Mouse (Mus musculus) skeletal muscle tissue, adult 2 months (tissue): Measurements from ENCODE around the gene Bpifc.

Experiments used
- DNase-seq: peaks from one replicate; pipeline ENCODE4 v3.0.0-alpha.2; 2012; ENCODE audit warnings: low read depth, low spot score

Gene Bpifc

DNA sequence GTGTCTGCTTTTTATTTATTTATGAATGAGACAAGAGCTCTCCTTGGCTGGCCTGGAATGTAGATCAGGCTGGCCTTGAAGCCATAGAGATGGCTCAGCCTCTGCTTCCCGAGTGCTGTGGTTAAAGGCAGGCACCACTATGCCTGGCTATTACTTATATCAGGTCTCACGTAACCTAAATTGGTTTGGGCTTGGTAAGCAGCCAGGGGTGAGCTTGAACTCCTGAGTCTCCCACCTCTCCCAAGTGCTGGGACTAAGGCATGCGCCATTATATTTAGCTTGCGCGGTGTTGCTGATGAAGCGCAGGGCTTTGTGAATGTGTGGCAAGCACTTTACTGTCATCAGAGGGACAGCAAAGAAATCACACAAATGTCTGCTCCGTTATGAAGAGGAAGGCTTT lies 6.1 kb upstream of the Bpifc start:
- no peak for DNase-seq

DNA sequence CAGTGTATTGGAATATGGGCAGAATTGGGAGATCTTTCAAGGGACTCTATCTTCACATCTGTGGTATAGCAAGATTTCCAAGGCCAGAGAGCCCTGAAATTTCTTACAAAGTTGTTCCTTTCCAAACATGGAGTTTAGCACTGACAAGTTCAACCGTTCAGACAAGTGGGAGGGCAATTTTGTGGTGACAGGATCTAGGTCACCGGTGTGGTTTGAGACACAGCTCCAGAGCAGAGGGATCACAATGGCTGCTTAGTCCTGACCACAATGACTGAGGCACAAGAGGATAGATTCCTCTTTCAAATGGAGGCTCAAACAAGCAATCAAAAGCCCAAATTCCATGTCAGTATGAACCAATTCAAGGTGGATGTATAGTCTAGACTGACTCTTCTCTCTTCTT lies 523 bp downstream of the Bpifc start:
- no peak for DNase-seq

DNA sequence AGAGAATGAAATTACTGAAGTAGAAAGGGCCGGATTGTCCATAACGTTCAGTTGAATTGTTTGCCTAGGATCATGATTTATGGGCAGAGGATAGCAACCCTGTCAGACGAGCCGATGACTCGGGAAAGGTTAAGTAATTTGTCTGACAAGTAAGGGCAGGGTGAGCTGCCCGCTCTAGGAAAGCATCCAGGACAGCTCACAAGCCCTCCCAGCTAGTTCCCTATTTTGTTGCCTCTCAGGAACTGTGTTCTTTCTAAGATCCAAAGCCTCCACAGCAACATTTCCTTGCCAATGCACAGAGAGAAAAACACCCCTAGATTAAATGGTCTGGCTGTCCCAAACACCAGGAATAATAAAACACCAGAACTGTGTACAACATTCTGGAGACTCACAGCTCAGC lies 1.1 kb downstream of the Bpifc start:
- DNase-seq = no peak

DNA sequence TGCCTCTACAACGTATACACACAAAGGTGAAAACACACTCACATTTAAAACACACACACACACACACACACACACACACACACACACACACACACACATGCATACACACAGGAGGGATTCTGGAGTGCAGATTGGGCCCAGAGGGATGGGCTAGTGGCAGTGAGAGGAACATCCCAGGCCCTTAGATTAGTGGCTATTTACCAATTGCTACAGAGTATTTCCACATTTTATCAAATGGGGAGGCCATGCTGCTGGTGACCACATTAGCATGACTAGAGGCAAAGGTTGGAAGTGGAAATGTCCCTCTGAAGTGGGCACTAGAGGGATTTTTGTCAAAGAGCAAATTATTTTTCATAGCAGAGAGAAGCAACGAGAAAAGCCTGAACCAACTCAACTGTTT lies 2.0 kb downstream of the Bpifc start:
- no peak for DNase-seq

DNA sequence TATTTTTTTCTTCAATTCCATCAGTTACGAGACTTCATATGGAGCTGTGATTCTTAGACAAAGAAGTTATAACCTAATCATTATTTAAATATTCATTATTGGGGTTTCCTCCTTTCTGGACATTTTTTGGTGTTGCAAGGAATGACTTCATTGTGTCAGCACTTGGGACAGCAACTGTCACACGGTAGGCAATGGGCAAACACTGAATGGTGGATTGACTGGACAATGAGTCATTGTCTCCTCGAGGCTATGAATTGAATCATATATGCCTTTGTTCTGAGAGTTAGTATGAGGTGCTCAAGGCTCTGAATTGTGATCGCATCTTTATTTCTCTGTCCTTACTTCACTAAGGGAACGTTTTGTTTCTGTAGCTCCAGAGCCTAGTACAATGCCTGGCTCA lies 5.2 kb downstream of the Bpifc start:
- DNase-seq = no peak

DNA sequence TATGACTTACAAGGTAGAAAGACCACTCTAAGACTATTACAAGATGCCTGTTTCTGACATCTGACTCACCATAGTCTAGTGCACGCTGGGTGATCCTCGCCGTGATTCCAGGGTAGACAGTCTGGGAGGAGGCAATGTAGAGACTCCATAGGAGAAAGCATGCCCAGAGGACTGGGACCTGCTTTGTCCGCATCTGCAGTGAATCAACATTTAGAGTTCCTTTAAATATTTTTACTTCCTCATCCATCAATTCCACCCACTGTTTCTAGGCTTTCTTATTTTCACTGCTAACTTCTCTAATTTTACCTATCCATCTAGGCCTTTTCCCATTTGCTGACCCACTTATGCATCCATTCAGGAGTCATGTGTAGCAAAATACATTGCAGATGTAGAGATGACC lies 11.2 kb downstream of the Bpifc start:
- DNase-seq = no peak

DNA sequence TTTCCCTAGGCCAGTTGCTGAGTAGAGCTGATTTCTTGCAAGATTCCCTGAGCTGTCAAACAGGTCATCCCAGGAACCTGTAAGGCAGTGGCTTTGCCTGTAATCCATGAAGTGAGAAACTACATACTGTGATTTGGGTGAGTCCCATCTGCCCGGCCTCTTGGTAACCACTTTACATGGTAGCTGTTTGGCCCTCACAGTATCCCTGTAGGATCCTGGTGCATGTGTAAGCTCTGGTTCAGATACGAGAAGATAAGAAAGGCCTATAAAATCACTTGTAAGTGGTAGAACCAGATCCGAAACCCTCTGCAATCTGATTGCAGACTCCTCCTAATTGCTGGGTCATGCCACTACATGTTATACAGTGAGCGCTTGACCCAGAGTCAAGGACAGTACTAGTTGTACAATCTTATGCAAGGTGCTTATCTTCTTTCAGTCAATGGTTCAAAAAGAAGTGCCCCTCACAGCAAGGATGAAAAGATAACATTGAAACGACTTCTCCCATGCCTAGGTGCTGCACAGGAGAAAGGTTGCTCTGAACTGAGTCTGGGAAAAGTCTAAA lies 17.1 kb downstream of the Bpifc start:
- DNase-seq = no peak

DNA sequence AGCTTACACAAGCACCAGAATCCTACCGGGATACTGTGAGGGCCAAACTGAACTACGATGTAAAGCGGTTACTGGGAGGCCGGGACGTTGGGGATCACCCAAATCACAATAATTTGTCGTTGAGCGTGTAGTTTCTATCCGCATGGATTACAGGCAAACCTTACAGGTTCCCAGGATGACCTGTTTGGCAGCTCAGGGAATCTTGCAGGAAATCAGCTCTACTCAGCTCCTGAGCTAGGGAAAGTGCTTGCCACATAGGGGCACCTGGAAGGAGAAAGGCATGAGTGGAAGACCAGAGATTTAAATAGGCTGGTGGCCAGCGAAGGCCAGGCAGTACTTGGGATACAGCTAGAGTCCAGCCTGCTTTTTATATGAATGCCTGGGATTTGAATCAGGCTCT lies 17.9 kb downstream of the Bpifc start:
- DNase-seq = no peak

DNA sequence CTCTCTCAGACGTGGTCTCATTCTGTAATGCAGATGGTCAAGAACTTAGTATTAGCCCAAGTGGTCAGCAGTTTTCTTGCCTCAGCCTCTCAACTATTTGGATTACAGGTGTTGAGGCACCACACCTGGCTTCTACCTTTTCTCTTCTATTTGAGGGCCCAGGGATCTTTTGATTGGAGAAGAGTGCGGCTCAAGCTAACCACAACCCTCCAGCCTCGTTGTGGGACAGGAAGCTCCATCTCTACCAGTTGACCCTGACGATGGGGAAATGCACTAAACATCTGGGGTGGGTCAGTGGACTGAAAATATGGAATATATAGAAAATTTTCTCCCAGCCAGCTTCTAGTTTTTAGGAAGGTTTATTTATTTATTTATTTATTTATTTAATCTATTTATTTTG lies 19.3 kb downstream of the Bpifc start:
- DNase-seq = no peak

DNA sequence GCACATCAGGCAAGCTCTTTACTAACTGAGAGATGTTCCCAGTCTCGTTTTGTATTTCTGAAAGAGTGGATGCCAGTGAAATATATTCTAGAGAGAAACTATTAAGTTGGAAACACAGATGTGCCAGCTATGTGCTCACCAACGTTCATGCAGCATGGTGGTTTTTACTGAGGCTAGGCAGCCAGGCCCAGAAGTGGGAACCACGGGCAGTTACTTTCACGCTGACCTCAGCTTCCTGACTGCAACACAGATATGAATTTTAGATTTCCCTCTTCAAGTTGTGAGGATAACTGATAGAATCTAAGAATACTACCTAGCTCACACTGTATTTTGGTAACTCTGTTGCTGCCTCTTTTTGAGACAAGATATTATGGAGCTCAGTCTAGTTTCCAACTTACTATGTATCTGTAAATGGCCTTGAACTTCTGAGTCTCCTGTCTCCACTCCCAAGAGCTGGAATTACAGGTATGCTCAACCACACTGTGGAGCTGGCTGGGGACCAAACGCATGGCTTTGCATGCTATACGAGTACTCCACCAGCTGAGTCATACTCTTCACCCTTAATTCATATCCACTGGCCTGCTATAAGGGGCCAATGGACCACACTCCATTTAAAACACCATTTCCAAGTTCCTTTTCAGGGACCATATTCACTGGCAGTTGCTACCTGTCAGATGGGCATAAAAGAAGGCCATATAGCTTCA lies 22.1 kb downstream of the Bpifc start:
- DNase-seq = no peak

DNA sequence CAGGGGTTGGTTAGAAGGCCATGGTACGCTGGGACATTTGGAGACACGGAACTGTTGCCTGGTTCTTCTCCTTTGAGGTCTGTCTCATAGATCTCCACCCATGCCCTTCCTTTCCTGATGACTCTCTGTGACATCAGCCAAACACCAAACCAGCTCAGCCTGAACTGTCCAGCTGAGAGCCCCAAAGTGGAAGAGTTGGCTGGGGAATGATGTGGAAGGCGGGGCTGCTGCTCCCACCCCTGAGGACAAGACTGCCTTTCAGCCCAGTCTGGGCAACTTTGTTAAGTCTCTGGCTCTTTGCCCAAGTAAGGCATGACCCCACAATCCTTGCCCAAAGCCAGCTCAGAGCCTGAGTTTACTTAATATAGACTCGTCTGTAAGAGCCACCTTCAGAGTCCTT lies 38.8 kb downstream of the Bpifc start:
- no peak for DNase-seq

DNA sequence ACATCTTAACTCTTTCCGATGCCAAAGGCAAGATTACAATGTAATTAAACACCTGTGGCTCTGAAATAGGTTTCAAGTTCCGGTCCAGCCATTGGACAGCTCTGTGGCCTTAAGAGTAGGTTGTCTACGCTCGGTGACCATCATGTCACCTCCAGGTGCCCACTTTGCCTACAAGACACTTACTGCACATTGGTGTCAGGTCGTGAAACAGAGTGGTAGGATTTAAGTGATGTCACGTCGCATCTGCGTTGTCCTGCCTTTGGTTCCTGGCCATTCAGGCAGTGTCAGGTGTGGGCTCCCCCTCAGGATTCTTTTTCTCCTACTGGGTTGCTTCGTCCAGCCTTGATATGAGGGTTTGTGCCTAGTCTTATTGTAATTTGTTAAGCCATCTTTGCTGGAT lies 39.9 kb downstream of the Bpifc start:
- no peak for DNase-seq

DNA sequence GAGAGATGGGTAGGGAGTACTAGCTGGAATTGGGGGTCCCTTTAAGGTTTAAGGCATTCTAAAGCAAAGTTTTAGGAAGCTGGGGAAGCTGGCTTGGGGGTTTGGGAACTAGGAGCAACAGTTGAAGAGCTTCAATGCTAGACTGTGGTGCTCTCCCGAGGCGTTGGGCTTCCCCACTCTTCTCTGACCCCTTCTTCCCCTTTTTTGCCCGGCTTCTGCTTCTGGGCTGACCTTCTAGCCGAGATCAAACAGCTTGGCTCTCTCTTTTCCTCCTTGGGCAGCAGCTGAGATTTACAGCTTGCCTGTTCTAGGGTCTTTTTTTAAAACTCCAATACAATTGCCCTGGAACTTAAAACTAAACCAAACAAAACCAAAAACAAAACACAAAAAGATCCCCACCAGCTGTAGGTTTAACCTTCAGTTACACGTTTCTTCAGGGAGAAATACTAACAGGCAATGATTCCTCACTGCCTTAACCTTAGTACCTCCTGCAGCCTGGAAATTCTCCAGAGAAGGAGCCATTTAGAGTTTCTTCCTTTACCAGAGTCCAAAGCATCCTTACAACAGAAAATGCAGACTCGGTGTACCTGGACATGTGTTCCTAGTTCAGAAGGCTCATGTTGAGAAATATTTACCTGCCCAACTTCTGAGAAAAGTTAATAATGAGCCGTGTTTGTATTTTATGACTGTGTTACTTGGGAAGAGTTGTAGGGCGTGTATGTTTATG lies 41.6 kb downstream of the Bpifc start:
- DNase-seq = no peak

DNA sequence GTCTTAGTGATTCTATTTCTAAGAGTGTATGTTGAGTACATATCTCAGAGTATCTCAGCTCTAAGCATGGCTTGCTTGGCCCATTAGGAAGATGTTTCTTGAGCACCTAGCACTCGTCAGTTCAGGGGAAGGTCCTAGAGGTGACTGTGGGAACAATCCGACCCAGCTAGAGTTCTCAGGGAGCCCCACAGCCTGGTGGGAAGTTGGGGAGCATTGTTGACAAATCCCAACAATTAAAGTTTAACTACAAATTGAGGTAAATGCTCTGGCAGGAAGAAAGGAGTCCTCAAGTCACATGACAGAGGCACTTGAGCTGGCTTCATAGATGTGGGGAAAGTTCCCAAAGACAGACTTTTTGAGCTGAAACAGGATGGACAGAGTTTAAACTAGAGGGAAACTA lies 43.0 kb downstream of the Bpifc start:
- no peak for DNase-seq

DNA sequence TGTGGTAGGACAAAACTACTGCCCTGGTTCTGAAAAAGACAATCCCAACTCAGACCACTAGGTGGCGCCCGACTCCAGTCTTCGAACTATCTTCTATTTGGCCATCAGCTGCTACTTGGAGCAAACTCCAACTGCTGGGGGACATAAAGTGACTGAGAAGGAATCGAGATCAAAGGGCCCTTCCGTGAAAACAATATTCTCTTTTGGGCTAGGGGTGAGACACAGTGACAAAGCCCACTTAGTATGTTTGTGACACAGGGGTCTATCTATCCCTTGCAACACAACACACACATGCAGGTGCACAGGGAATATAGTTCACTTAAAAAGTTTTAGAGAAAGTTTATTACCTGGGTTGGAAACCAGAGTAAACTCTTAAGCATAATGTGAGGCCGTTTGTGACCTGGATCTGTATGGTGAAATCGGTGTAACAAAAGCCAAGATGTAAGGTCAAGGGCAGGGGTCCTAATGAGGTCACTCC lies 43.5 kb downstream of the Bpifc start:
- peak; percentile 46 for DNase-seq

DNA sequence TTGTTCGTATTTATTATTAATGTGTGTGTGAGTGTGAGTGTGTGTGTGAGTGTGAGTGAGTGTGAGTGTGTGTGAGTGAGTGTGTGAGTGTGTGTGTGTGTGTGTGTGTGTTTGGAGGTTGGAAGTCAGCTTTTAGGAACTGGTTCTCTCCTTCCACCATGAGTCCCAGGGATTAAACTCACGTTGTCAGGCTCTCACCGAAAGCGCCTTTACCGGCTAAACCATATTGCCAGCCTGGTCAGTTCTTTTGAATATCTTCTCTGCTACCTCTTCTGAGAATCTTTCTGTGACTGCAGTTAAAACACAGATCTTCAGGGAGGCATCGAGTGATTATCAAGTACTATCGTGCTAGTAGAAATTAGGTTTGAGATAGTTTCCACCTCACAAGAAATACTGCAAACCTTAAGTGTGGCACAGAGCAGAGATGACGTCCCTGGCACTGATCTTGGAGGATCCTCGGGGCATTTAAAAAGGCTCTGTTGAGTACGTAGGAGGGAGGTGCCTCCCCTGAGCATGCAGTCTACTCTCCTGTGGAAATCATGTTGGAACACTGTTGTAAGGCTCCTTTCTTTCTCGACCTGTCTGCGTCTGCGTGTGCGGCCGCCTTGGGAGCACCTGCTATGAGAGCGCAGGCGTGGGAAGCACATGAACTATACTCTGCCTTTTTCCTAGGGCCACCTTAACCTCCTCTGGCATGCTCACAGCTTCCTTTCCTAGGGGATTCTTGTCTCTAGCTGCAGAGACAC lies 44.1 kb downstream of the Bpifc start:
- no peak for DNase-seq

DNA sequence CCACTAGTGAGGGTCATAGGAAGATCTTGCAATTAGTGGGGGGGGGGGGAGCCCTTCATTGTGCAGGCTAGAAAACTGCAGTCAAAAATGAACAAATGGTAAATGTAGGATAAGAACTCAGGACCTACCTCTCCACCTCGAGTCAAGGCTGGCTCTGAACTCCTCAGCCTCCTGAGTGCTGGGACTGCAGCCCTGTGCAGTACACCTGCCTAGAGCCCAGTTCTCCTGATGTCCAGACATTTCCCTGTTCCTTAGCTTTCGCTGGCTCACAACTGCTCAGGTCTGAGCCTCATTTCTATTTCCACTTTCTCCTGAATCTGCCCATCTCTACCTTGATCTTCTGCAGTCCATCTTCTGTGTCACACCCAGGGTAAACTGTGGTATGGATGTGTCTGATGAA lies 45.2 kb downstream of the Bpifc start:
- DNase-seq = no peak

DNA sequence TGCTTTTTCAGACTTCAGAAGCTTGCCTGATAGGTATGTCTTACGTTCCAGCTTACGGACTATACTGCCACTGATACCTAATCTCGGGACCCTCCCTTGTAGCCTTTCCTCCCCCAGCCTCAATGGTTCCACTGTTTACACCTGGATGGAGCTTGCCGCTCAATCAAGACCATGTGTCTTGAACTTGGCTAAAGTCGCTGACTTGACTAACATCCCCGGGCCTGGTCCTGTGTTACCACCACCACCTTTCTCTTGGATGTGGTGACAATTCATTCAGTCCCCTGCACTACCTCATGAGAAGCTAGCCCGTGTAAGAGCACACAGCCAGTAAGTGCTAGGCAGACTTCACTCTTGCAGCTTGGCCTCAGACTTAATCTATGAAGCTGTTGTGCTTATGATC lies 47.4 kb downstream of the Bpifc start:
- no peak for DNase-seq

DNA sequence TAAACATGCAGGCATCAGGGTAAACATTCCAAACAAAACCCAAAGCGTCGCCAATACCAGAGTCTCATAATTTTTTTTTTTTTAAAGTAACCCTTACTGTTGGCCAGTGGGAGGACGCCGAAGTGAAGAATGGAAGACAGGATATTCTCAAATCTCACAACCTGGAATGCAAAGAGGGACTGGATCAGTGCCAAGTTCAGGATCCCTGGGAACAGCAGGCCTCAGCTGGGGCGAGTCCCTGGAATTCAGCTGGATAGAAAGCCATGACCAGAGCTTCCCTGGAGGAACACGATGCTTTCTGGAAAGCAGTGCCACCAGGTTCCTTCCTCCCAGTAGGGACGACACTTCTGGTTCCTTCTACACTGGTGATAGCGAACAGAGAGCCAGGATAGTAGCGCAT lies 48.8 kb downstream of the Bpifc start:
- no peak for DNase-seq

DNA sequence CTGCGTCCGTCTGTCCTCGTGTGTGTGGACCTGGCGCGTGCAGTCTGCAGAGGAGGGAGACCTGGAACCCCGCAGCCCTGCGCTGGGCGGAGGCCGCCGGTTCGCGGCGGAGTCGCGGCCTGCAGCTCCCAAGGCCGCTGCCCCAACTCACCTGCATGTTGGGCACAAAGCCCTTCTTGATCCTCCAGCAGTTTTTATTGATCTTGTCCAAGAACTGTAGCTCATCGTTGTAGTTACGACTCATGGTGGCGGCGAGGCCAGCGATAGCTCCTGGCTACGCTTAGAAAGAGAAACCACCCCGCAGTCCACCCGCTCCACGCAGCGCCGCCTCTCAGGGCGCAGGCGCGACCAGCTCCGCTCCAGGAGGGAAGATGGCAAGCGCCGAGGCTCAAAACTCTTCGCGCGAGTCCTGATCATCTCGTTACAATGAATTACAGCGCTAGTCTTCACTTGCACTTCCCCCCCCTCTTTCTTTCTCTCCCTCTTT lies 54.2 kb downstream of the Bpifc start, which contains the start of gene Rtcb:
TSS of gene Rtcb (minus strand) at position 360 of the 487 bp plus-strand sequence.
- DNase-seq = peak; percentile 88

DNA sequence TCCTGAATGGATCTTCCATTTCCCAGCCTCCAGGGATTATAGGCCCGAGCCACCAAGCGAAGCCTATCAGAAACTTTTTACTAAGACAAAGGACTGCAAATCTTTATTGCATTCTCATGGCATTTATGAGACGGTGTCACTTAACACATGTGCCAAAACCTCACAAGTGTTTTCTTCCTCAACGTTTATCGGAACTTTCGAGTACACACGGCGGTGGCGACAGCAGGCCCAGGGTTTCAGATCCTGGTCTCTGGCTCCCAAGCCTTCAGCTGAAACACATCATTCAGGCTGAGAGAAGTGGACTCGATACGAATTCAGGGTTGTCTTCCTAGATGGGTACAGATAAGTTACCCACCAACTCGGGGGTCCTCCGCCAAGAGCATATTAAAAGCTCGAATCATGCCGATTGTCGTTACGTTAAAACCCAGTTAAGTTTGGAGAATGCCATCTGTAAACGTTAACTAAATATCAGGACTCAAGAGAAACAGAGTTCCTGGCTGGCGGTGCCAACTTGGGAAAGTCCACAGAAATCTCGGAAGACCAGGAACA lies 54.8 kb downstream of the Bpifc start:
- DNase-seq = no peak

DNA sequence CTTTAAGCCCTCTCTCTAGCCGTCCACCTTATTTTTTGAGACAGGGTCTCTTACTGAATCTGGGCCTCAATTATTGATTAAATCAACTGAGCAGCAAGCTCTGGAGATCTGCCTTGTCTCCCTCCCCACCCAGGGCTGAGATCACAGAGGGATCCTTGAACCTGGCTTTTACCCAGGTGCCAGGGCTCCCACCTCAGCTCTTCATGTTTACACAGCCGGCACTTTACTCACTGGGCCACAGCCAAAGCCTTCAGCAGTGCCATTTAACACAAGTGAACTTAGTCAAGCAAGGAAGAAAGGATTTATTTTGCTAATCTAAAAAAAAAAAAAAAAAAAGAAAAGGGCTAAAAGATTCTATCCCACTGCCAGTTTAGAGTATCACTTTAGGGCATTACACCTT lies 57.3 kb downstream of the Bpifc start:
- no peak for DNase-seq
